Mouse (Mus musculus) cortical plate, adult 2 months (tissue): ENCODE measurements around the gene Rnaseh2a. TPM values are rescaled to one million over a fixed set of nuclear protein-coding genes. Genes with fewer than 3 reads are reported as not detected.
A peak's percentile ranks its signal among the peaks of the same experiment; 100 is the strongest.

Experiments used
- H3K27ac ChIP-seq: fragments of 200-500 bp; 2 replicates; pipeline ENCODE4 v1.5.1; 2012; ENCODE audit warnings: low read length, control low read depth, inconsistent platforms; ENCODE audit not compliant: insufficient read depth
- H3K4me1 ChIP-seq: fragments of 200-500 bp; 2 replicates; pipeline ENCODE4 v1.6.1; 2011; ENCODE audit warnings: low read length; ENCODE audit not compliant: control insufficient read depth, insufficient read depth
- H3K4me3 ChIP-seq: fragments of 200-500 bp; 2 replicates; pipeline ENCODE4 v1.5.1; 2011; ENCODE audit warnings: mild to moderate bottlenecking, low read length, control low read depth; ENCODE audit not compliant: insufficient read depth
- CTCF ChIP-seq: fragments of 200-500 bp; IDR thresholded peaks from 2 replicates; pipeline ENCODE4 v1.5.1; 2011; ENCODE audit warnings: mild to moderate bottlenecking, control low read depth, low read length; ENCODE audit not compliant: insufficient read depth; ENCODE audit errors: extremely low read depth
- POLR2A ChIP-seq: fragments of 200-500 bp; IDR thresholded peaks from 2 replicates; pipeline ENCODE4 v1.6.1; 2011; ENCODE audit warnings: mild to moderate bottlenecking, low read length, control low read depth; ENCODE audit not compliant: insufficient read depth; ENCODE audit errors: extremely low read depth
- polyA plus RNA-seq: library from polyadenylated mRNA; depleted of rRNA; stranded (reverse); fragments of >200 nt; gene quantifications from 2 replicates; pipeline ENCODE4 v1.2.3, GENCODE M21; 2012; rRNA removed

The Rnaseh2a gene
- 37.3 and 37.7 TPM in 2 replicates for polyA plus RNA-seq

DNA sequence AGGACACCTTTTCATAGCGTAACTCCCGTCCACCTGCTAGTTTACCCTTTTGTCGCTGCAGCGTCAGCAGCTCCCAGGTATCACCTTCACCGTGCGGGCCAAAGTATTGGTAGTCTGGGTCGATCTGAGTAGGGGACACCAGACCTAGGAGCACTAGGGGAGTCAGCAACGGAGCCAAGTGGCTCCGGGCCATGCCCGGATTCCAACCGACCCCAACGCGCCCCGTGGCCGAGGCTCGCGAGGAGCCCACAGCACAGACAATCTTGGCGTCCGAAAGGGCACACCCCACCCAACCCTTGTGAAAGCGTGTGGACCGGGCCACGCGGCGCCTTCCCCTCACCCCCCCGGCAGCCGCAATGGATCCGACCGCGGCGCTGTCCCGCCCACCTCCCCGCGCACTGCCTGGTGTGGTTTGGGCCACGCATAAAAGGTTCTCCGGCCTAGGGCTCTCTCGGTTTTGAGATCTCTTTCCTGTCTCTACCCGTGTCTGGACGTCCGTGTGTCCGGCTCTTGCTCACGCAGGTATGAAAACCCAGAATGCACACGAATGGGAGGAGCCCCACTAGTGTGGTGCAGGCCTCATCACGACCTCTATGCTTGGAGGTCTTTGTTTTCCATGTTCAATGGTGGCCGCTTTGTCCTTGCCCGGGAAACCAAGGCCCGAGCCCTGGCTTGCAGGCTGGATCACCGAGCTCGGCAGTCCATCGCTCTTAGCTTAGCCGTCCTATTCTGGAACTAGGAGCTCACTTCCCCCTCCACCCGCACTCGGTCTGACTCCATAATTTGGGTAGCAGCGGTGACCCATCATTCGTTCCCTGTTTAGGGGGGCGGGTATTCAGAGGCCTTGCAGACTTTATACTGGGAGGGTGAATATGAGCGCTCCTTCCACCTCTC, at the start of gene Rnaseh2a, which contains the start of the genes Gm49661 and Prdx2:
Rnaseh2a (minus strand) TSS at position 527 of the 894 bp plus-strand sequence.
Gm49661 (minus strand) TSS at position 193 of the 894 bp plus-strand sequence.
Prdx2 (plus strand) TSS at position 347 of the 894 bp plus-strand sequence.
- H3K4me3 ChIP-seq, result peak within 1 kb of the TSS; percentile 72
- H3K4me1 ChIP-seq, result peaks cover 9% of the 10 kb centered on the region; the same call in 1 of the 2 replicates
- peak within 1 kb of the TSS; percentile 58 for H3K27ac ChIP-seq
- no peak for TF ChIP-seq CTCF
- TF ChIP-seq POLR2A, result peak; percentile 94

DNA sequence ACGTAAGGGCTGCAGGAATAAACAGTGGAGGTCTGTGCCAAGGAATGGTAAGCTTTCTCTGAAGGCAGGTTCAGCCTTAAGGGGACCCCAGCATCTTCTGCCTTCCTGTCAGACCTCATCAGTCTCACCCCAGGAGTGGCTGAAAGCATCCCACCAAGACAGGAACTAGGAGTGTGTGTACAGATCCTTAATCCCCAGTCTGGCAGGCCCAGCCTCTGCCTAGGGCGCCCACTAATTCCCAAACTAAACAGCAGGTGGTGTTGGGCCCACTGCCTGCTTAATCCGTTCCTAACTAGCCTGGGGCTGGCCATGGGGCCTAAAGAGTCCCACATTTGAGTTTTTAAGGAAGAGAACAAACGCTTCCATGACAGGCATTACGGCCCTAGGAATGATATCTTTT, 47.6 kb upstream of the Rnaseh2a start:
- TF ChIP-seq CTCF (no peak), POLR2A (no peak)
- Histone ChIP-seq H3K4me1 (no peaks in the 10 kb centered on the region), H3K27ac (no peak overlapping the region), H3K4me3 (no peak overlapping the region)

DNA sequence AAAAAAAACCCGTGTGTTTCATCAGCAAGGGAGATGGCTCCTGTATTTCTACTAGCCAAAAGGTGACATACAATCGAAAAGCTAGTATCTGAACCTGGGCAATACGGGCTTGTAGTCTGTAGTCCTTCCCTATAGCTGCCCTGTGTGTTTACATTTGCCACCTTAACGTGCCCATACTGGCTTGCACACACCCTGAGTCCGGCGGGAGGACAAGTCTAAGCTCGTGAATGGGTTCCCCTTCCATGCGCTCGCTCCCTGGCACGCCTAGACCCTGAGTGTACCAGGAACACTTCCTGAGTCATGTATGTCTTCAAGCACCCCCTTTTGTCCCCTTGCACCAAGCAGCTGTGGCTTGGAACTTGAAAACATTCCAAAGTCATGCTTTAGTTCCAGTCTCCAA, 47.2 kb upstream of the Rnaseh2a start:
- no peak overlapping the region for H3K27ac ChIP-seq
- H3K4me1 ChIP-seq, result no peaks in the 10 kb centered on the region
- H3K4me3 ChIP-seq, result no peak overlapping the region
- TF ChIP-seq POLR2A, result no peak
- no peak for TF ChIP-seq CTCF

DNA sequence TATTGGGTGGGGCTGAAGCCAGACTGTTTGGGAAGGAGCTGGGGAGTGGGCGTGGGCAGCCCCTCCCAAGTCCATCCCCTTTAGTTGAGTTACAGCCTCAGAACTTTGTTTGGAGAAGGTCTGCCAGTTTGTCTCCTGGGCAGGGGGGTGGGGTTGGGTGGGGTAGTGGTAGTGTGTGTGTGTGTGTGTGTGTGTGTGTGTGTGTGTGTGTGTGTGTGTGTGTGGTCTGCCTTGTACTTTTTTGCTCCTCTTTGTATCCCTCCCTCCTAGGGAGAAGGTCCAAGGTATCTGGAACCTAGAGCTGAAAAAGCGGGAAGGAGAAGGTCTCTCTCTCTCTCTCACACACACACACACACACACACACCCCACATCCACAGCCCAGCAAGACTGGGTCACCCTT, 44.9 kb upstream of the Rnaseh2a start, which contains the start of gene Best2:
Best2 (minus strand) TSS at position 101 of the 400 bp plus-strand sequence.
- Histone ChIP-seq H3K4me1 (no peaks in the 10 kb centered on the region), H3K27ac (no peak within 1 kb of the TSS), H3K4me3 (peak within 1 kb of the TSS; percentile 27)
- TF ChIP-seq POLR2A (no peak), CTCF (no peak)

DNA sequence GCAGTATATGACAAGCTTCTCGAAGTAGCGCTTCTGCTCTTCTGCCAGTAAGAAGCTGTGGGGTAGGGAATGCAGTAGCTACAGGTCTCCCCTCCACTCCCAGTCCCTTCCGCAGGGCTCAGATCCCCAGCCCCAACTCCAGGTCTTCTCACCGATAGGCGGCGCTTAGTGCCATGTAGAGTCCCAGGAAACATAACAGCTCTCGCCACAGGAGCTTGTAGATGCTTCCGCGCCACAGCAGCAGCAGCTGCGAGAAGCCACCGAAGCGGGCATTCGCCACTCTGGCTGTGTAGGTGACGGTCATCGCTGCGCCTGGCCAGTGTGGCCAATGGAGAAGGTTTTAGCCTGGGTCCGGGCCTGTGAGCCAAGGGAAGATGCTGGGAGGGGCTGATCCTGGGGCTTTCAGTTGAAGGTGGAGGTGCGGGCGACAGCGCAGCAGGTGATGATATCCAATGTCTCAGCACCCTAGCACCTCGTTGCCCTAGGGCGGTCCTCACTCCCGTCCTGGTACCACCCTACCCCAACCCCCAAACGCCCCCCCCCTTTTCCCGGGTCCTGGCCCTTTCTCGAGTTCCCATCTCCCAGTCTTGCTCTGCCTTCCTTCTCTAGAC, 43.8 kb upstream of the Rnaseh2a start:
- peak; percentile 59; the same call in 1 of the 2 replicates for TF ChIP-seq POLR2A
- TF ChIP-seq CTCF, result peak; percentile 62
- H3K27ac ChIP-seq, result no peak overlapping the region
- no peaks in the 10 kb centered on the region for H3K4me1 ChIP-seq

DNA sequence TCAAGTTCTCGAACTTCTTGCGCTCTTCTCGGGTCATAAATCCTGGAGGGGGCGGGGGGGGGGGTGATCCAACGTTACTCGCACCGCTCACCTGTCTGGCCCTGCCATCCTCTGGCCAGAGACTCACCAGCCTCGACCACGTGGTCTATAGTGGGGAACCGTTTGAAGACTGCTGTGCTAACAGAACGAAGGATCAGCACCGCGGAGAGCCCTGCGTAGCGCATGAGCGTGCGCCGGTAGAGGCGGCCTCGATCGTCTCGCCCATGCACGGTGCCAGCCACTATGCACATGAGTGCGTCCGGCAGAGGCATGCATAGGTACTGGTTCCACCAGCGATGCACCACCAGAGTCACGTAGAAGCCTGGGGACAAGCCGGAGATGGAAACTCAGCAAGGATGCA, 41.7 kb upstream of the Rnaseh2a start:
- no peak for TF ChIP-seq POLR2A
- TF ChIP-seq CTCF, result no peak
- no peaks in the 10 kb centered on the region for H3K4me1 ChIP-seq
- H3K27ac ChIP-seq, result no peak overlapping the region
- H3K4me3 ChIP-seq, result no peak overlapping the region

More for the DNA sequence above, 43.8 kb upstream of the Rnaseh2a start:
- peak overlapping the region; percentile 27 for H3K4me3 ChIP-seq

DNA sequence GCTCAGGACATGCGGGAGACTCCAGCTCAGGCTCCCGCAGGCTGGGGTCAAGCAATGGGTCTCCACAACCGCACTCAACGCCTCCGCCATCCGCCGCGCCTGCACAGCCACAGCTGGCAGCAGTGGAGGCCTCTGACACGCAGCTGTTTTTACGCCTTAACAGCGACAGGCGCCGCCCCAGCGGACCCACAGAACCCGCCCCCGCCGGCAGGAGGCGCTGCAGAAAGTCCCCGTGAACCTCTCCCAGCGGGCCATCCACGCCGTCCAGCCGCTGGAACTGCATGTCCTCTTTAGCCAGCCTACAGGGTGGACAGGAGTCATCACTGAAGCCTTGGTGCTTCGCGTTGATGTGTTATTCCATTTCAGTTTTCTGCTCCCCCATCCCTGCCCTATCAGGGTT, 38.1 kb upstream of the Rnaseh2a start:
- Histone ChIP-seq H3K4me1 (no peaks in the 10 kb centered on the region), H3K27ac (no peak overlapping the region), H3K4me3 (no peak overlapping the region)
- TF ChIP-seq POLR2A (no peak), CTCF (no peak)

DNA sequence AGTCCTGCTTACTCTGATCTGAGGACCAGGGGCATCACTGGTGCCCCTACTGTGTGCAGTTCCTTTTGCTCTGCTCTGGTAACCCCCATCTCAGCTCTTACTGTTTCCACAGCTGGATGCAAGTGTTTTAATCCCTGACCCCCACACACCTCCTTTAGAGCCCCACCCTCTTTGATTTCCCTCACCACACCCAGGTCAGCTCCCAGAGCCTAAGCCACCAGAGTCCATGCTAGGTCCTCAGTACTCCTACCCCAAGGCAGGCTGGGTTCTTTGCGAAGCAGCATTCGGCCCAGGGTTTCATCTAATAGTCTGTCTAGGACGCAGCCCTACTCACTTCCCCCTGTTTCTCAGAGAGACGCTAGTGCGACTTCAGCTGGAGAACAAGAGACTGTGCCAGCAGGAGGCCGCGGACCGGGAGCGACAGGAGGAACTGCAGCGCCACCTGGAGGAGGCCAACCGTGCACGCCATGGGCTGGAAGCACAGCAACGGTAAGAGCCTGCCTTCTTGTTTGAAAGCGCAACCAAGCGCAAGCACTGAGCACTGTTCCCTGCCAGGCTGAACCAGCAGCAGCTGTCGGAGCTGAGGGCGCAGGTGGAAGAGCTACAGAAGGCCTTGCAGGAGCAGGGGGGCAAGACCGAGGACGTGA, 28.2 kb upstream of the Rnaseh2a start:
- TF ChIP-seq CTCF, result peak; percentile 94
- TF ChIP-seq POLR2A, result peak; percentile 15; the same call in 1 of the 2 replicates
- H3K4me3 ChIP-seq, result no peak overlapping the region
- no peaks in the 10 kb centered on the region for H3K4me1 ChIP-seq
- no peak overlapping the region for H3K27ac ChIP-seq

DNA sequence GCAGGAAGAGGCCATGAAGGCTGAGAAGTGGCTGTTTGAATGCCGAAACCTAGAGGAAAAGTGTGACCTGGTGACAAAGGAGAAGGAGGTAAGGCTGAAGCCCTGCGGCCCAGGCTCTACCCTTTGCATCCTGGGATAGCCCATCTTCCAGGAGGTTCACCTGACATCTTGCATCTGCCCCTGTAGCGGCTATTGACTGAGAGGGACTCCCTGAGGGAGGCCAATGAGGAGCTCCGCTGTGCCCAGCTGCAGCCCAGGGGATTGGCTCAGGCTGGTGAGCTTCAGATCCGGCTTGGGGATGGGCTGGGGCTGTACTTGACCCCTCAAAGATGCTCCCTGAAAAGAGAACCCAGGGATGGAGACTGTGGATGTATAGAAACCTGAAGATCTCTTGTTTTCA, 27.4 kb upstream of the Rnaseh2a start:
- no peak for TF ChIP-seq POLR2A
- no peak for TF ChIP-seq CTCF
- Histone ChIP-seq H3K4me3 (no peak overlapping the region), H3K4me1 (no peaks in the 10 kb centered on the region), H3K27ac (no peak overlapping the region)

DNA sequence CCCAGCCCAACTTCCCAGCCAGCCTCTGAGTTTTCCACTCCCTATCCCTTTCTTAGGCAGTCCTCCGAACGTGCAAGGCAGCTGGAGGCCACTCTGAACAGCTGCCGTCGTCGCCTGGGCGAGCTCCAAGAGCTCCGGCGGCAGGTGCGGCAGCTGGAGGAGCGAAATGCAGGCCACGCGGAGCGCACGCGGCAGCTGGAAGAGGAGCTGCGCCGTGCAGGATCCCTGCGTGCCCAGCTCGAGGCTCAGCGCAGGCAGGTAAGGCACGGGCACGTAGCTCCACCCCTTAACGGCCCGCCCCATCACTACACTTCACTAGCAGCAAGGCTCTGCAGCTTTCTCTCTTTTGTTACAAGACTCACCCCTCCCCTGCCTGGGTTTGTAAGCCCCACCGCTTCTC, 26.1 kb upstream of the Rnaseh2a start:
- Histone ChIP-seq H3K27ac (no peak overlapping the region), H3K4me1 (0 out of 2 replicates have a peak, but pooled peaks cover 2% of the 10 kb centered on the region), H3K4me3 (no peak overlapping the region)
- no peak for TF ChIP-seq POLR2A
- TF ChIP-seq CTCF, result no peak
